In genomic region chr11:69128426-69129122, GRCm38 (mm10) we compare ENCODE assay signal across 26 mouse cellular contexts. TPM values are rescaled to one million over a fixed set of nuclear protein-coding genes. Genes with fewer than 3 reads are reported as not detected.
A peak's percentile ranks its signal among the peaks of the same experiment; 100 is the strongest.
DNase-seq lines count a peak whose midpoint lies in the region; TF ChIP-seq lines count a peak whose summit lies in the region.
"Had no signal": no experiment of that assay in that cellular context is flagged by ENCODE, and none has a peak within 500 bp of the region (broad histone marks: within the 10 kb centered on the region; RNA-seq: fewer than 3 reads in every experiment).

No protein-coding gene starts in this region.

- H3K9ac ChIP-seq in CH12.LX (ENCODE audit: insufficient read depth, low read depth) (no peak overlapping the region), MEL (ENCODE audit: control insufficient read depth, low read depth, low read length, poor library complexity, severe bottlenecking) (no peak overlapping the region)
- H3K9ac ChIP-seq: embryonic facial prominence, embryonic 13.5 days; embryonic facial prominence, embryonic 15.5 days; forebrain, embryonic 12.5 days had no signal

- TF ChIP-seq POLR2A in CH12.LX (IDR thresholded peaks at IDR 0.05; ENCODE audit: low read depth, low read length) (no peak), MEL (IDR thresholded peaks at IDR 0.05; ENCODE audit: control insufficient read depth in 1 of 2, insufficient read depth in 1 of 2, low read depth in 1 of 2, low read length in 2 of 2, poor library complexity in 1 of 2) (no peak)

- TF ChIP-seq CTCF in CH12.LX (conservative IDR thresholded peaks at IDR 0.05 in 1 of 2, IDR thresholded peaks at IDR 0.05 in 1 of 2; ENCODE audit: low read depth in 2 of 2, low read length in 2 of 2) (no peak), MEL (IDR thresholded peaks at IDR 0.05 in 2 of 3, conservative IDR thresholded peaks at IDR 0.05 in 1 of 3; ENCODE audit: control insufficient read depth in 1 of 3, insufficient read depth in 1 of 3, low read depth in 2 of 3, low read length in 3 of 3, poor library complexity in 1 of 3, severe bottlenecking in 1 of 3) (no peak)

- H3K4me1 ChIP-seq in CH12.LX (ENCODE audit: control insufficient read depth in 1 of 2, insufficient read depth in 2 of 2) (peaks cover 6 to 14% of the 10 kb centered on the region in 2 experiments), MEL (ENCODE audit: control insufficient read depth in 1 of 2, insufficient read depth in 2 of 2, low read length in 2 of 2) (peaks cover 0 to 15% of the 10 kb centered on the region in 2 experiments; a peak in 2 of 4 replicates)

- H3K36me3 ChIP-seq in CH12.LX (replicated peaks in 1 of 2; ENCODE audit: control insufficient read depth in 1 of 2, insufficient read depth in 1 of 2, low read length in 1 of 2) (no peaks in the 10 kb centered on the region), MEL (ENCODE audit: control insufficient read depth in 1 of 2, insufficient read depth in 2 of 2, low read length in 2 of 2) (0 out of 4 replicates have a peak, but pooled peaks cover 0 to 2% of the 10 kb centered on the region in 2 experiments)
- H3K36me3 ChIP-seq: embryonic facial prominence, embryonic 13.5 days; embryonic facial prominence, embryonic 15.5 days; forebrain, embryonic 10.5 days; forebrain, embryonic 12.5 days; G1E had no signal

- intact Hi-C loops in left cerebral cortex, postnatal 25 days (cut with DNase I): loop anchor here (5.0 kb wide), 1 partner anchor 104 kb away; no protein-coding TSS in a partner anchor

- in situ Hi-C loops in CH12.LX (cut with MboI; ENCODE audit: low pct_ligation_motif_present, low pct_unique_long_range_greater_than_20kb, low sequenced_read_pairs): no loop called here

- dilution Hi-C loops in CH12.LX (cut with MboI; ENCODE audit: extremely low pct_ligation_motif_present, extremely low pct_unique_long_range_greater_than_20kb, low sequenced_read_pairs): no loop called here

- TF ChIP-seq RAD21 in CH12.LX (IDR thresholded peaks at IDR 0.05; ENCODE audit: low read depth, low read length) (no peak), MEL (IDR thresholded peaks at IDR 0.05; ENCODE audit: low read depth, low read length) (no peak)

- H3K9me3 ChIP-seq in CH12.LX (replicated peaks; ENCODE audit: low read length) (peaks cover 3% of the 10 kb centered on the region), MEL (replicated peaks; ENCODE audit: insufficient read depth, low read length) (no peaks in the 10 kb centered on the region)
- H3K9me3 ChIP-seq: embryonic facial prominence, embryonic 13.5 days; embryonic facial prominence, embryonic 15.5 days; forebrain, embryonic 10.5 days; forebrain, embryonic 12.5 days; G1E had no signal

- H3K79me2 ChIP-seq in CH12.LX (replicated peaks; ENCODE audit: control insufficient read depth, extremely low read depth, insufficient read depth, poor library complexity, severe bottlenecking) (no peaks in the 10 kb centered on the region), MEL (ENCODE audit: control insufficient read depth, insufficient read depth, low read length, poor library complexity) (no peaks in the 10 kb centered on the region)

- H3K27ac ChIP-seq in CH12.LX (ENCODE audit: insufficient read depth, low read depth) (no peak overlapping the region), MEL (ENCODE audit: control insufficient read depth, low read depth, low read length) (no peak overlapping the region)
- H3K27ac ChIP-seq: embryonic facial prominence, embryonic 13.5 days; embryonic facial prominence, embryonic 15.5 days; forebrain, embryonic 10.5 days; forebrain, embryonic 12.5 days had no signal

- DNase-seq in heart, adult 11 months: peak; percentile 75
- no peak for DNase-seq in heart, adult 8-10 months (ENCODE audit: low spot score)
- DNase-seq in CH12.LX (ENCODE audit: extremely low read depth): peak; percentile 37
- DNase-seq in MEL (ENCODE audit: low read depth, low spot score): peak; percentile 60
- DNase-seq in left cerebral cortex, postnatal 25 days (ENCODE audit: low spot score in 2 of 2): no peak
- DNase-seq: adrenal gland, adult 2 months; adrenal gland, postnatal 10 days; adrenal gland, postnatal 25 days; cerebellum, adult 11 months; cerebellum, adult 18-20 months; cerebellum, adult 8-10 months; cerebellum, postnatal 10 days; cerebellum, postnatal 36 days; embryo, embryonic 11 days had no signal

- H3K4me2 ChIP-seq in CH12.LX (ENCODE audit: insufficient read depth, low read depth, poor library complexity, severe bottlenecking): no peak overlapping the region
- H3K4me2 ChIP-seq: embryonic facial prominence, embryonic 13.5 days; embryonic facial prominence, embryonic 15.5 days; forebrain, embryonic 12.5 days had no signal

- H3K27me3 ChIP-seq in CH12.LX (replicated peaks) (peaks cover 77% of the 10 kb centered on the region), MEL (ENCODE audit: control insufficient read depth in 1 of 2, insufficient read depth in 2 of 2, low read length in 2 of 2) (no peaks in the 10 kb centered on the region)
- H3K27me3 ChIP-seq: embryonic facial prominence, embryonic 15.5 days had no signal

- no peak for TF ChIP-seq EP300 in CH12.LX (IDR thresholded peaks at IDR 0.05; ENCODE audit: low read length)
- TF ChIP-seq EP300 in MEL (IDR thresholded peaks at IDR 0.05; ENCODE audit: low read depth in 1 of 2, low read length in 2 of 2): peak in 1 of 2 experiments; percentile 24; a peak in 1 of 4 replicates

- H3K4me3 ChIP-seq in CH12.LX (replicated peaks in 1 of 3; ENCODE audit: low read depth in 2 of 3, low read length in 2 of 3, poor library complexity in 1 of 3) (no peak overlapping the region), MEL (ENCODE audit: control insufficient read depth in 1 of 2, insufficient read depth in 1 of 2, low read depth in 2 of 2, low read length in 2 of 2) (no peak overlapping the region)
- H3K4me3 ChIP-seq: embryonic facial prominence, embryonic 13.5 days; embryonic facial prominence, embryonic 15.5 days; erythroblast, embryonic 14.5 days; forebrain, embryonic 10.5 days; forebrain, embryonic 12.5 days had no signal

TF ChIP-seq in CH12.LX, 34 proteins besides CTCF, POLR2A, EP300 and RAD21 (continues in another document):
- TF ChIP-seq ELF1 (IDR thresholded peaks at IDR 0.05; ENCODE audit: low read depth, low read length) (peak; percentile 45), POLR2AphosphoS2 (IDR thresholded peaks at IDR 0.05; ENCODE audit: low read depth, low read length) (no peak), ZMIZ1 (IDR thresholded peaks at IDR 0.05; ENCODE audit: low read depth, low read length) (no peak), MEF2A (IDR thresholded peaks at IDR 0.05; ENCODE audit: borderline replicate concordance, low read depth, low read length) (no peak)

TF ChIP-seq in MEL, 35 proteins besides CTCF, POLR2A, EP300 and RAD21 (continues in another document):
- TF ChIP-seq POLR2AphosphoS5 (IDR thresholded peaks at IDR 0.05; ENCODE audit: borderline replicate concordance, low read depth, low read length) (no peak), RCOR1 (IDR thresholded peaks at IDR 0.05; ENCODE audit: low read depth, low read length) (peak; percentile 43; the same call in 1 of the 2 replicates), GATA1 (IDR thresholded peaks at IDR 0.05; ENCODE audit: low read depth, low read length) (no peak), E2F4 (IDR thresholded peaks at IDR 0.05; ENCODE audit: borderline replicate concordance, low read depth, low read length) (0 out of 2 replicates have a peak, but pooled peaks have one; percentile 46)

RNA-seq across cellular contexts. Expression of gene Aloxe3, which starts 2.9 kb away (rescaled TPM):
- not detected for total RNA-seq in heart, adult 8-10 months (2022)
- total RNA-seq in CH12.LX (2012; rRNA removed) (0.13 TPM in 1 of 2 replicates, not detected in the other), CH12.LX (2014; rRNA removed) (not detected in 2 replicates), MEL (2012; rRNA removed) (not detected in 2 replicates)
- polyA plus RNA-seq in CH12.LX (2012; ENCODE audit: insufficient read length, low read depth) (0.19 and 0.23 TPM in 2 replicates), MEL (2012; ENCODE audit: insufficient read depth in 1 of 2, insufficient read length in 2 of 2, low read depth in 1 of 2, low replicate concordance in 2 of 2, missing spikeins in 1 of 2) (under 1 TPM in 1 of 2 experiments, not detected in 1; 0.13 TPM)
- 1 to 10 TPM; 3.1 to 6.4 TPM for total RNA-seq in left cerebral cortex, postnatal 25 days (2021)
- total RNA-seq: common myeloid progenitor, adult 5-6 weeks had no signal
- polyA plus RNA-seq: G1E had no signal

RNA-seq across cellular contexts. Expression of gene 9130213A22Rik, which starts 6.2 kb away (rescaled TPM):
- total RNA-seq in heart, adult 8-10 months (2022): under 1 TPM; 0.16 to 0.60 (median 0.38) TPM
- not detected in 2 replicates for total RNA-seq in CH12.LX (2012; rRNA removed)
- total RNA-seq in CH12.LX (2014; rRNA removed): not detected in 2 replicates
- not detected in 2 replicates for polyA plus RNA-seq in CH12.LX (2012; ENCODE audit: insufficient read length, low read depth)
- 0.08 TPM in 1 of 2 replicates, not detected in the other for total RNA-seq in MEL (2012; rRNA removed)
- polyA plus RNA-seq in MEL (2012; ENCODE audit: insufficient read depth in 1 of 2, insufficient read length in 2 of 2, low read depth in 1 of 2, low replicate concordance in 2 of 2, missing spikeins in 1 of 2): under 1 TPM in 1 of 2 experiments, not detected in 1; 0.26 TPM
- 1 to 10 TPM in 1 of 2 experiments, under 1 TPM in 1; 0.44 to 1.1 TPM for total RNA-seq in left cerebral cortex, postnatal 25 days (2021)
- total RNA-seq: common myeloid progenitor, adult 5-6 weeks had no signal
- polyA plus RNA-seq: embryonic facial prominence, embryonic 11.5 days; erythroblast, embryonic 14.5 days had no signal

RNA-seq across cellular contexts. Expression of gene Hes7, which starts 8.4 kb away (rescaled TPM):
- under 1 TPM in 1 of 4 experiments, not detected in 3; 0.12 TPM for total RNA-seq in heart, adult 8-10 months (2022)
- total RNA-seq in CH12.LX (2012; rRNA removed): 0.04 TPM in 1 of 2 replicates, not detected in the other
- total RNA-seq in CH12.LX (2014; rRNA removed): not detected in 2 replicates
- polyA plus RNA-seq in CH12.LX (2012; ENCODE audit: insufficient read length, low read depth): not detected in 2 replicates
- total RNA-seq in MEL (2012; rRNA removed): 0.08 TPM in 1 of 2 replicates, not detected in the other
- 1 to 10 TPM in 1 of 2 experiments, not detected in 1; 1.4 TPM for polyA plus RNA-seq in MEL (2012; ENCODE audit: insufficient read depth in 1 of 2, insufficient read length in 2 of 2, low read depth in 1 of 2, low replicate concordance in 2 of 2, missing spikeins in 1 of 2)
- total RNA-seq in left cerebral cortex, postnatal 25 days (2021): under 1 TPM; 0.39 to 0.48 TPM
- total RNA-seq: adrenal gland, adult 2 months; adrenal gland, postnatal 25 days; common myeloid progenitor, adult 5-6 weeks had no signal

RNA-seq across cellular contexts. Expression of gene Alox12b, which starts 28.2 kb away (rescaled TPM):
- not detected for total RNA-seq in heart, adult 8-10 months (2022)
- not detected in 2 replicates for total RNA-seq in CH12.LX (2012; rRNA removed)
- total RNA-seq in CH12.LX (2014; rRNA removed): not detected in 2 replicates
- not detected in 2 replicates for polyA plus RNA-seq in CH12.LX (2012; ENCODE audit: insufficient read length, low read depth)
- total RNA-seq in MEL (2012; rRNA removed): not detected in 2 replicates
- polyA plus RNA-seq in MEL (2012; ENCODE audit: insufficient read depth in 1 of 2, insufficient read length in 2 of 2, low read depth in 1 of 2, low replicate concordance in 2 of 2, missing spikeins in 1 of 2): not detected
- 1 to 10 TPM; 3.1 to 6.6 TPM for total RNA-seq in left cerebral cortex, postnatal 25 days (2021)
- total RNA-seq: adrenal gland, adult 2 months; adrenal gland, postnatal 10 days; adrenal gland, postnatal 25 days; adrenal gland, postnatal 4 days; common myeloid progenitor, adult 5-6 weeks; G1E had no signal
- polyA plus RNA-seq: adrenal gland, adult 2 months; C2C12; embryonic facial prominence, embryonic 13.5 days; erythroblast, embryonic 14.5 days; forebrain, embryonic 12.5 days; forebrain, embryonic 14.5 days; forebrain, embryonic 16.5 days; G1E had no signal

RNA-seq across cellular contexts. Expression of gene Per1, which starts 33.6 kb away (rescaled TPM):
- total RNA-seq in heart, adult 8-10 months (2022): 10 to 100 TPM; 33.3 to 81.2 (median 48.5) TPM
- total RNA-seq in CH12.LX (2012; rRNA removed) (11.5 and 11.8 TPM in 2 replicates), CH12.LX (2014; rRNA removed) (2.8 and 3.2 TPM in 2 replicates), MEL (2012; rRNA removed) (4.5 and 5.6 TPM in 2 replicates)
- polyA plus RNA-seq in CH12.LX (2012; ENCODE audit: insufficient read length, low read depth) (37.9 and 38.3 TPM in 2 replicates), MEL (2012; ENCODE audit: insufficient read depth in 1 of 2, insufficient read length in 2 of 2, low read depth in 1 of 2, low replicate concordance in 2 of 2, missing spikeins in 1 of 2) (10 to 100 TPM in 1 of 2 experiments, not detected in 1; 34.9 TPM)
- 100 to 1,000 TPM in 1 of 2 experiments, 10 to 100 TPM in 1; 98.9 to 108 TPM for total RNA-seq in left cerebral cortex, postnatal 25 days (2021)

Comparison
In these comparisons a context has a peak if more than half of its experiments do, and no peak if none do; other contexts are left out.
1. DNase-seq: peak in heart, adult 11 months (single experiment), CH12.LX (single experiment) and MEL (single experiment); none in heart, adult 8-10 months (single experiment) and left cerebral cortex, postnatal 25 days (0 of 2).